29 mouse cellular contexts compared by ENCODE assay signal in genomic region chr4:138210116-138210515, GRCm38 (mm10). TPM values are rescaled to one million over a fixed set of nuclear protein-coding genes. Genes with fewer than 3 reads are reported as not detected.
A peak's percentile ranks its signal among the peaks of the same experiment; 100 is the strongest.
DNase-seq lines count a peak whose midpoint lies in the region; ATAC-seq and TF ChIP-seq lines count a peak whose summit lies in the region.
"Had no signal": no experiment of that assay in that cellular context is flagged by ENCODE, and none has a peak within 500 bp of the region (broad histone marks: within the 10 kb centered on the region; RNA-seq: fewer than 3 reads in every experiment).

No protein-coding gene starts in this region.

- H3K4me1 ChIP-seq in hindbrain, embryonic 14.5 days (replicated peaks; ENCODE audit: control insufficient read depth, insufficient read depth, low read length): no peaks in the 10 kb centered on the region
- H3K4me1 ChIP-seq in lung, adult 2 months (ENCODE audit: control insufficient read depth, insufficient read depth, low read length): peaks cover 12% of the 10 kb centered on the region
- H3K4me1 ChIP-seq: embryonic facial prominence, embryonic 10.5 days; embryonic facial prominence, embryonic 13.5 days; forebrain, embryonic 12.5 days; forebrain, embryonic 15.5 days; hindbrain, embryonic 12.5 days; intestine, embryonic 15.5 days had no signal

- no peaks in the 10 kb centered on the region for H3K9me3 ChIP-seq in hindbrain, embryonic 14.5 days (ENCODE audit: control insufficient read depth, low read length)
- H3K9me3 ChIP-seq: embryonic facial prominence, embryonic 10.5 days; embryonic facial prominence, embryonic 13.5 days; forebrain, embryonic 12.5 days; forebrain, embryonic 15.5 days; G1E; hindbrain, embryonic 12.5 days; intestine, embryonic 15.5 days had no signal

- 91% methylated on average over 5 of the region's 5 CpGs for WGBS in hindbrain, embryonic 14.5 days
- WGBS in lung, adult 2 months: 90% methylated on average over 5 of the region's 5 CpGs

- H3K9ac ChIP-seq in hindbrain, embryonic 14.5 days: no peak overlapping the region
- H3K9ac ChIP-seq: embryonic facial prominence, embryonic 13.5 days; forebrain, embryonic 12.5 days; forebrain, embryonic 15.5 days; hindbrain, embryonic 12.5 days; intestine, embryonic 15.5 days had no signal

- no peak overlapping the region for H3K4me3 ChIP-seq in hindbrain, embryonic 14.5 days (replicated peaks; ENCODE audit: low read length)
- H3K4me3 ChIP-seq in lung, adult 2 months (replicated peaks; ENCODE audit: extremely low read depth, low read depth, low read length): no peak overlapping the region
- H3K4me3 ChIP-seq: embryonic facial prominence, embryonic 10.5 days; embryonic facial prominence, embryonic 13.5 days; erythroblast, embryonic 14.5 days; forebrain, embryonic 12.5 days; forebrain, embryonic 15.5 days; heart, adult 2 months; hindbrain, embryonic 12.5 days; intestine, embryonic 15.5 days had no signal

- H3K36me3 ChIP-seq in hindbrain, embryonic 14.5 days (replicated peaks; ENCODE audit: control insufficient read depth, insufficient read depth): peaks cover 51% of the 10 kb centered on the region

- H3K4me2 ChIP-seq in hindbrain, embryonic 14.5 days (replicated peaks): no peak overlapping the region
- H3K4me2 ChIP-seq: embryonic facial prominence, embryonic 13.5 days; forebrain, embryonic 12.5 days; forebrain, embryonic 15.5 days; heart, embryonic 11.5 days; hindbrain, embryonic 12.5 days; intestine, embryonic 15.5 days had no signal

- TF ChIP-seq POLR2A in lung, adult 2 months (IDR thresholded peaks at IDR 0.05; ENCODE audit: borderline replicate concordance, extremely low read depth, low read depth, low read length): no peak

- no peak overlapping the region for H3K27ac ChIP-seq in hindbrain, embryonic 14.5 days
- H3K27ac ChIP-seq: embryonic facial prominence, embryonic 10.5 days; embryonic facial prominence, embryonic 13.5 days; forebrain, embryonic 12.5 days; forebrain, embryonic 15.5 days; heart, adult 2 months; hindbrain, embryonic 12.5 days; intestine, embryonic 15.5 days had no signal

- DNase-seq in ovary, adult 18-20 months (ENCODE audit: low spot score): peak; percentile 65
- no peak for DNase-seq in ovary, postnatal 14 days (ENCODE audit: low spot score)
- DNase-seq in adrenal gland, adult 8-10 months: peak; percentile 71
- DNase-seq in adrenal gland, postnatal 25 days: peak; percentile 42
- no peak for DNase-seq in hindbrain, embryonic 14.5 days (ENCODE audit: low spot score)
- no peak for DNase-seq in lung, adult 2 months
- no peak for DNase-seq in thymus, postnatal 14 days
- DNase-seq: B cell, adult 2 months; cerebellum, adult 11-12 months; cerebellum, adult 8-10 months; cerebellum, postnatal 10 days; cerebellum, postnatal 36 days; embryo, embryonic 11 days; gastrocnemius, postnatal 10 days; gastrocnemius, postnatal 36 days; heart, adult 2 months had no signal

- no peak for ATAC-seq in hindbrain, embryonic 14.5 days (ENCODE audit: low FRiP score)
- ATAC-seq: forebrain, embryonic 15.5 days; hindbrain, embryonic 16.5 days; intestine, embryonic 15.5 days; Patski had no signal

- H3K27me3 ChIP-seq in hindbrain, embryonic 14.5 days (ENCODE audit: control insufficient read depth, insufficient read depth, low read length): no peaks in the 10 kb centered on the region
- H3K27me3 ChIP-seq: CH12.LX; embryonic facial prominence, embryonic 13.5 days; forebrain, embryonic 12.5 days; forebrain, embryonic 15.5 days; hindbrain, embryonic 12.5 days; intestine, embryonic 15.5 days; Patski had no signal

- TF ChIP-seq CTCF in lung, adult 2 months (IDR thresholded peaks at IDR 0.05; ENCODE audit: insufficient read depth, low read length): no peak

RNA-seq across cellular contexts. Expression of gene Hp1bp3, which starts 6.0 kb away (rescaled TPM):
- 100 to 1,000 TPM; 228 to 267 (median 252) TPM for total RNA-seq in adrenal gland, adult 8-10 months (2022)
- total RNA-seq in adrenal gland, postnatal 25 days (2021): 214 and 265 TPM in 2 replicates
- polyA plus RNA-seq in hindbrain, embryonic 14.5 days (2014; fragmentation: Nextera tagmentation; extraction: Ambion mirVana): 195 and 200 TPM in 2 replicates
- 53.4 and 78.4 TPM in 2 replicates for polyA plus RNA-seq in lung, adult 2 months (2012; rRNA removed)

RNA-seq across cellular contexts. Expression of gene Sh2d5, which starts 40.1 kb away (rescaled TPM):
- total RNA-seq in adrenal gland, adult 8-10 months (2022): 1 to 10 TPM; 2.5 to 4.7 (median 3.4) TPM
- 2.1 and 2.3 TPM in 2 replicates for total RNA-seq in adrenal gland, postnatal 25 days (2021)
- 12.0 and 13.1 TPM in 2 replicates for polyA plus RNA-seq in hindbrain, embryonic 14.5 days (2014; fragmentation: Nextera tagmentation; extraction: Ambion mirVana)
- polyA plus RNA-seq in lung, adult 2 months (2012; rRNA removed): 0.22 and 0.28 TPM in 2 replicates
- total RNA-seq: heart, adult 2 months had no signal

RNA-seq across cellular contexts. Expression of gene Kif17, which starts 40.1 kb away (rescaled TPM):
- 1 to 10 TPM; 3.1 to 6.3 (median 4.0) TPM for total RNA-seq in adrenal gland, adult 8-10 months (2022)
- total RNA-seq in adrenal gland, postnatal 25 days (2021): 2.4 and 4.3 TPM in 2 replicates
- 2.7 and 3.2 TPM in 2 replicates for polyA plus RNA-seq in hindbrain, embryonic 14.5 days (2014; fragmentation: Nextera tagmentation; extraction: Ambion mirVana)
- polyA plus RNA-seq in lung, adult 2 months (2012; rRNA removed): 0.70 and 0.91 TPM in 2 replicates
- total RNA-seq: gastrocnemius, adult 18-20 months; gastrocnemius, postnatal 36 days had no signal

Comparison
In these comparisons a context has a peak if more than half of its experiments do, and no peak if none do; other contexts are left out.
1. DNase-seq: peak in ovary, adult 18-20 months (single experiment), adrenal gland, adult 8-10 months (single experiment) and adrenal gland, postnatal 25 days (single experiment); none in ovary, postnatal 14 days (single experiment), hindbrain, embryonic 14.5 days (single experiment), lung, adult 2 months (single experiment) and thymus, postnatal 14 days (single experiment).